Mouse (Mus musculus) layer of hippocampus, adult 11-12 months (tissue): ENCODE results near the gene Tcf3.

Experiments used
- DNase-seq: peaks from one replicate; pipeline ENCODE4 v3.0.0; 2022; ENCODE audit warnings: low spot score

Gene Tcf3

DNA sequence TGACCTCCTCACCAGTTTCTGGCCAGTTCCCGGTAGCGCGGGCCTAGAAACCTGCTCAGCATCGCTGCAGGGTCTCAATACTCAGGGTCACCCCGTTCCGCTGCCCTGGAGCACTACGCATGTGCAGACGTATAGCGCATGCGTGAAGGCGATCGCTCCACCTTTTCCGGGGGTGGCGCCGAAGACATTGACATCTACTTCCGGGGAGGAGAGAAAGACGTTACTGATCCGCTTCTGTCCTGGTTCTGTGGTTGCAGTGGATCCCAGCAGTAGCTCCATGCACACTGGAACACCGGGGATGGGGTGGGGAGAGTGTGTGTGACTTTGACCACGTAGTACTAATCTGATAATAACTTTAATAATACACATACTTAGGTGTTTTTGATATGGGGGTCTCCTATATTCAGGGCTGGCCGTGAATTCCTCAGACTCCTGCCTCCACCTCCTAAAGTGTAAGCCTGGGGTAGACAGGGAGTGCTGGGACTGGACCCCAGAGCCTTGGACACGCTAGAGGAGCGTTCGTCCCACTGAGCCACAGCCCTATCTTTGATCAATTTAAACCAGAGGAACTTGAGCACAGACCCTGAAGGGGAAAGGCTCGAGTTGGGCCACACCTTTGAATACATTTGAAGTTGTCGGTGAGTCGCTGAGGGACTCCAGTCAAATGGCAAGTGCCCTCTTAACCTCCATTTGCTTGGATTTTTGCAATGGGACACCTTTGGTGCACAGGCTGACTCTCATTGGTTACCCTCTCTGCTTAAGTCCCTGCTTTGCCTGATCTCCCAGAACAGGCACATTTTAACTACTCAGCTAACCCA is 26.6 kb downstream of the Tcf3 start, which contains the start of gene Uqcr11:
Uqcr11 (minus strand) TSS at position 147 of the 818 bp plus-strand sequence.
- DNase-seq: peak; percentile 93

- no peak for DNase-seq
Observed at GRCm38 (mm10) chr10:80405481-80406173, 27.8 kb downstream of the Tcf3 start.

DNA sequence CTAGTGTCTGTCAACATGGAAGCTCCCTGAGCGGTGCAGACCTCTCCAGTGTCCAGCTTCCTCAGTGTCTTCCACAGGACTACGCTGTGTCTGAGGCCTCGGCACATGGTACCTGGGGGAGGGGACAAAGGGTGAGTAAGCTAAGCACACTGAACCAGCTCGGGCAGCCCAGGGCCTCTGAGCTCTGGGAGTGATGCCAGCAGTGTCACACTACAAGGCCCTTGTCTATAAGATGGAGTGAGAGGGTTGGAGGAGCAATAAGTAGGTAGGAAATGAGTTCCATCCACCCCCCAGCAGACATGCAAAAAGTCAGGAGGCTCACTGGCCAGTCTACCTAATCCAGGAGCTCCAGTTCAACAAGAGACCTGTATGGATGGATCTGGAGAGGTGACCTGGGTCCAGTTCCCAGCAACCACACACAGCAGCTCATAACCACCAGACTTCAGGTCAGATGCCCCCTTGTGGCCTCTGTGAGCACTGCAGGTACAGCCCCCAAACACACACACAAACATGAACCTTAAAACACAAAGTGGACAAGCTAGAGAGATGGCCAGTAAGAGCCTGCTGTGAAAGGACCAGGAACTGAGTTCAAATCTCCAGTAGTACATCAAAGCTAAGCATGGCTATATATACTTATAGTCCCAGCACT is 30.3 kb downstream of the Tcf3 start:
- no peak for DNase-seq

DNA sequence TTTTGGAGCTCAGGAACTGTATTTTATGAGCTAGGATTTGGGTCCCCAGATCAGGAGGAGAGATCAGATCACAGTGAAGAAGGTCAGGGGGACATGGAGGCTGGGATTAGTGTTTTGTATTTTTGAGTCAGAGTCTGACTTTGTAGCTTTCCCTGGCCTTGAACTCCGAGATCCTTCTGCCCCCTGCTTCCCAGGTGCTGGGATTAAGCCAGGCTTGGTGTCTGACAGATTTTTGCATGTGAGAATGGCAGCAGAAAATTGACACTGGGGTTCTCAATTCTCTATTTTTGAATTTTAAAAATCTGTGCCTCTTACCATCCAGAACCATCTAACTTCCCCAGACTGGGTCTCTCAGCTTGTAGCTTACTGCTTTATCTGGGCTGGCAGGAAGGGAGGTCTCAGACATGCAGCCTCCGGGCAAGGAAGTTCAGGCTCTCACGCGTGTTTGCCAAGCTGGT is 32.7 kb downstream of the Tcf3 start:
- DNase-seq: no peak

- no peak for DNase-seq
Observed at GRCm38 (mm10) chr10:80399973-80400703, 33.3 kb downstream of the Tcf3 start.

- DNase-seq: peak; percentile 100
Observed at GRCm38 (mm10) chr10:80399191-80399972, 34.1 kb downstream of the Tcf3 start, which contains the start of gene Mbd3. Gene Mbd3 (minus strand): TSS chr10:80399550.

DNA sequence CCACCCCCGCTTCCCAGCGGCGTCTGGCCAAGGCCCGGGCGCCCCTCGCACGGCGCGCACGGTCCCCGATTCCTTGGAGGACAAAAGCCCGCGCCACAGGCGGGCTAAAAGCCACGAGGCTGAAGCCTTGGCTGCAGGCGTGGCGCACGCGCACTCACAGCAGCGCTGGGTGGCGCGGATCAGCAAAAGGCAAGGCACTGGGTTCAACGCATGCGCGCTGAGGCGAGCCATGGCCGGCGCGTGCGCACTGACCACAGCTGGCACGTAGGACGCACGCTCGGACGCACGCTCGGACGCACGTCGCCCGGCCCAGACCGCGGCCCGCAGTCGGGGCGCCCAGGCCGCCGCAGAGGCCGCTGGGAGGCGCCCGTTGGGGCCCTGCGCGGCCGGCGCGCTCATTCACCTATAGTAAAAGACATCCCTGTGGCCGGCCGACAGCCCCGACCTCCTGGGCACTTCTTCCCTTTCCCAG is 34.7 kb downstream of the Tcf3 start:
- DNase-seq: peak; percentile 98

- DNase-seq: no peak
Observed at GRCm38 (mm10) chr10:80398174-80398535, 35.3 kb downstream of the Tcf3 start.

- DNase-seq: no peak
Observed at GRCm38 (mm10) chr10:80397524-80398173, 35.8 kb downstream of the Tcf3 start.

DNA sequence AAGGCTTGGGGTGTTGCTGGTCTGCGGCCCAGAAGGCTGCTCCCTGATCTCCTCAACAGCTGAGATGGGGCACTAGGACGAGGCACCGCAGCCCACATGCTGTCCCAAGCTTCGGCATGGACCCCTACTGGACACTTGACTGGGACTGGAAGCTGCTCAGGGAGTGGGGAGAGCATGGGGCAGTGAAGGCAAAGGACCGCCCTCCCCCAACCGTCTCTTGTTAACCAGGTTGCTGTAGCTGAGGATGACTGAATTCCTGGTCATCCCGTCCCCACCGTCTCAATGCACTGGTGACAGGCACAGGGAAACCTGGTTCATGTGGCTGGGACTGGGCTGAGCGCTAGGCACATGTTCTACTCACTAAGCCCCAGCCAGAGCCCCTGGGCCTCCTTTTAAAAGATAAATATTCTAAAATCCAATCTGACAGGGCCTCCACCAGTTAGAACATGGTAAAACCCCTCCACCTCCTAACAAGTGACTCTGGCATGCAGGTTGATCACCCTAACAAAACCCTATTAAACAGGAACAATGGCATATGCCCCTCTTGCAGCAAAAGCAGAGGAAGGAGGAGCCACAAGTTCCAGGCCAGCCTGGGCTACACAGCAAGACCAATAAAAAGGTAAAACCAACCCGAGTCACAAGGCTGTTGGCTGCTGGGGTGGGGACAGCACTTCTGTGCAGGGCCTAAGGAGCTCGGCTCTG is 36.5 kb downstream of the Tcf3 start:
- DNase-seq: no peak

DNA sequence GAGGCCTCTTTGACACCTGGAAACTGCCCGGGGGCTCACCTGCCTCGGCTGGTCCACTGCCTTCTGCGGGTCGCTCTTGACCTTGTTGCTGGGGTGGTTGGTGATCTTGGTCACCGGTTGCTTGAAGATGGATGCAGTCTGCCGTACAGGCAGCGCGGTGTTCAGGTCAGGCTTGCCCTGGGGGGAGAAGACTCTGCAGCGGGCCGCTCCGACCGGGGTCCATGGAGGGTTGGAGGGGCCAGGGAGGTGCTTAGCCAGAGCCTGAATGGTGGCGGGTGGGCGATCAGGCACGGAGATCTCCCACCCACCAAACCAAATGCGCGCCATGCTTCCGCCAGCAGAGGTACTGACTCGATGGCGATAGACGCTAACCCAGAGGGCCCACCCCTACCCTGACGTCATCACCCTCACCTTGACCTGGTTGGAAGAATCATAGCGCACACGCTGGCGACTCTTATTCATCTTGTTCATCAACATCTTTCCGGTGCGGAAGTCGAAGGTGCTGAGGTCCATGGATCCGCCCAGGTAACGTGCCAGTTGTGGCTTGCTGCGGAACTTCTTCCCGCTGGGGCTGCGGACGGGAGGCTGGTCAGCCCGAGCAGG is 38.3 kb downstream of the Tcf3 start:
- no peak for DNase-seq

- no peak for DNase-seq
Observed at GRCm38 (mm10) chr10:80392687-80393086, 40.8 kb downstream of the Tcf3 start.

GRCm38 (mm10) chr10:80390697-80391096 is 42.8 kb downstream of the Tcf3 start:
- DNase-seq: no peak

DNA sequence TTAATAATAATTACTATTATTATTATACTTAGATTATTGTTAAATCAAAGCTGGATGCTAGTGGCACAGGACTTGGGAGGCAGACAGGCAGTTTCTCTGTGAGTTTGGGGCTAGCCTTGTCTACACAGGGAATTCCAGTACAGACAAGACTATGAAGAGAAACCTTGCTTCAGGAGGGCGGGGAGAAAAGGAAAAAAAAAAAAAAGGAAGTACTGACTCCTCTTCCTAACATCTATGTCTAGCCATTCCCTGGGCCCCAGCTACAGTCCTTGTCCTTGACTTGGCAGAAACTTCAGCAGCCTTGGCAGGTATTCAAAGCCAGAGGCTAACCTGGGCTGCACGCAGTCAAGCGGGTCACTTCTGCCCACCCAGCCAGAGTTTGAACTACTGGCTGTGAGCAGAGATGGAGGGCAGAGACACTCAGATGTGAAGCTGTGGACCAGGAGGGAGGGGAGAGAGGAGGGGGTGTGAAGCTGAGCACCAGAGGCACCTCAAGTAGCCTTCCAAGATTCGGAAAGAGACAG is 44.2 kb downstream of the Tcf3 start:
- DNase-seq: no peak

DNA sequence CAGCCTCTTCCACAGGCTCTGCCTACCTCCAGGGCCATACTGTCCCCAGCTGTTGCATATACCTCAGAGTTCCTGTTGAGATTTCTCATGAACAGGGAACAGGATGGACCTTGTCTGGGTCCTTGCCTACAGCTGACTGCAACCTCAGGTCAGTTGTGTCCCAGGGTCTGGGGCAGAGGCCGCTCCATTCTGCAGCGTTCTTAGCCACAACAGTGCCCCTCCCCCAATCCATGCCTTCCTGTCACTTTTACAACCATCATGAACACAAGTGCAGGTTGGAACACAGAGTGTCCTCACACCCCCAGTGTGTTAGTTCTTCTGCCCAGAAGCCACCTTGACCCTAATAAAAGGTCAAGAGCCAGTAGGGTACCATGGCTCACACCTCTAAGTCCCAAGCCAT is 44.7 kb downstream of the Tcf3 start:
- DNase-seq: no peak

GRCm38 (mm10) chr10:80387522-80387959 is 45.9 kb downstream of the Tcf3 start, which contains the start of gene Mex3d:
Gene Mex3d (minus strand): TSS chr10:80387659.
- DNase-seq: peak; percentile 88

GRCm38 (mm10) chr10:80386735-80387471 is 46.5 kb downstream of the Tcf3 start:
- DNase-seq: no peak
